Mouse (Mus musculus) lung, adult 2 months (tissue): ENCODE measurements around the gene Gm20481.

Experiments
- CTCF ChIP-seq: fragments of 200-500 bp; IDR thresholded peaks from 2 replicates; pipeline ENCODE4 v1.5.1; 2011; ENCODE audit warnings: mild to moderate bottlenecking, low read length, control low read depth; ENCODE audit not compliant: insufficient read depth
- POLR2A ChIP-seq: fragments of 200-500 bp; IDR thresholded peaks from 2 replicates; pipeline ENCODE4 v1.6.1; 2011; ENCODE audit warnings: low read depth, mild to moderate bottlenecking, control low read depth, low read length, borderline replicate concordance; ENCODE audit errors: extremely low read depth

- no peak for TF ChIP-seq CTCF
- TF ChIP-seq POLR2A, result no peak
These were observed 13.4 kb upstream of the Gm20481 start for GRCm38 (mm10) chr17:34956340-34956739.
